Mouse (Mus musculus): Measurements from ENCODE around the gene Ciz1. TPM values are rescaled to one million over a fixed set of nuclear protein-coding genes. Genes with fewer than 3 reads are reported as not detected.

Ciz1 gene
- polyA plus RNA-seq, 1 experiment from 2014 or later = 14.8 TPM

DNA sequence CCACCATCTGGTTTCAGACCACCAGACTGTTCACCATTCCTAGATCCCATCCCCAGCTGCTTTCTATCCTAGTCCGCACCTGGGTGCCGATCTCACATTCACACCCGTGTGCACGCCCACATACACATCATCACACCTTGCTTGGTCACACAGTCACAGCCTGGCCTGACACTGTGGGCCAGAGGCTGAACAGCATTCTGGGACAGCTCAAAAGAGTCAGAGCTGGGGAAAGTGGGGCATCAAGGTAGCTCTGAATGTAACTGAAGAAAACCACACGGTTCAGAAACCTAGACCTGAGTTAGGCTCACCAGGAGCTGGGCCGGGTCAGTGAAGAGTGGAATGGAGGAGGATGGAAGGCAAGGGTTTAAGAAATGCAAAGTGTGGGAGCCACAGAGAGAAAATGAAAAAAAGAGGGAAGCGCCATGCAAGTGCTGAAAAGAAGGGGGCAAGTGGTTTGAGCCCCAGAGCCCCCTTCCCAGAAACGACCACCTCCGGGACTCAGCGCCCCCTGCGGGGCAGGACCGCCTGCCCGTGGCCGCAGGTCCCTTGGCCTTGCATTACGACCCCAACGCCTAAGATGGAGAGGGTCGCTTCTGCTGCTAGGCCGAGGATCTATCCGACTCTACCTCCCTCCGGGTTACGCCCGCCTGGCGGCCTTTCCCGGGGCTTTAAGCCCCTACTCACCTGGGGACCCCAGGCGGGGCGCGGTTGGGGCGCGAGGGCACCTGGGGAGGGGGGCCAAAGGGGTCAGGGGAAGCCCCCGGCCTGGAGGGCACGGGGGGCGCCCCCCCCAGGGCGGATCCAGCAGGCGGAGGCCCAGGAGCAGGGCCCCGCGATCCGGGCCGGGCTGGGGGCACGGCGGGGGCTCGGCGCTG lies 40.4 kb upstream of the Ciz1 start:
- 11% methylated on average over 39 of the region's 42 CpGs for WGBS (ENCODE audit: insufficient replicate concordance)

DNA sequence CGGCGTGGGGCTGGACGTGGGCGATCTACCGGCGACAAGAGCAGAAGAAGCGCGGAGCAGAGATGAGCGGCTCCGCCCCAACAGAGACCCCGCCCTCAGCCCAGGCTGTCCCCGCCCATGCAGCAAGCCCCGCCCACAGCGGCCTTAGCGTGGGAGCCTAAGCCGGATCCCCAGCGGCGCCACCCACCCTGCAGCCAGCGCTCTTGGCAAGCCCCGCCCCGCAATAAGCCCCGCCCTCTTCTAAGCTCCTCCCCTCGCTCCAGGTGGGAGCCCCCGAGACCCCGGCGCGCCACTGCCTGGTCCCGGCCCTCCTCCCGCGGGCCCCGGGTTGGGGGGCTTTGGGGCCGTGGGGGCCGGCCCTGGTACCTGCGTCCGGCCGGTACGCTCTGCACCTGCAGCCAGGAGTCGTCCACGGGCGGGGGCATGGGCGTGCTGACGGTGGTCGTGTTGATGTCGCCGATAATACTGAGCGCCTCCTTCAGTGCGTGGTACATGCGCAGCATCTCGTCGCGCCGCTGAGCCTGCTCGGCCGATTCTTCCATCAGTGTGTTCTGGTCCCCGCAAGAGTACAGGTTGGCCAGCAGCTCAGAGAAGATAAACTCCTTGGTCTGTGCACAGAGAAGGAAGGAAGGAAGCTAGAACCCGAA lies 39.7 kb upstream of the Ciz1 start:
- Histone ChIP-seq H3K9ac (peak overlapping the region; percentile 69), H3K4me3 (replicated peaks) (peak overlapping the region; percentile 64), H3K27ac (no peak overlapping the region), H3K9me3 (replicated peaks) (no peaks in the 10 kb centered on the region), H3K4me1 (replicated peaks) (peaks cover 19% of the 10 kb centered on the region), H3K36me3 (peaks cover 4% of the 10 kb centered on the region), H3K27me3 (peaks cover 71% of the 10 kb centered on the region), H3K4me2 (peak overlapping the region; percentile 96)
- peak; percentile 70 for DNase-seq
- ATAC-seq (ENCODE audit: low read depth) = peak; percentile 83
- 1% methylated on average over 52 of the region's 56 CpGs for WGBS (ENCODE audit: insufficient replicate concordance)

More for the DNA sequence above, 40.4 kb upstream of the Ciz1 start:
- Histone ChIP-seq H3K27ac (no peak overlapping the region), H3K36me3 (peaks cover 12% of the 10 kb centered on the region), H3K4me3 (replicated peaks) (peak overlapping the region; percentile 64), H3K9me3 (replicated peaks) (no peaks in the 10 kb centered on the region), H3K27me3 (peaks cover 63% of the 10 kb centered on the region), H3K4me2 (peak overlapping the region; percentile 96), H3K4me1 (replicated peaks) (peaks cover 19% of the 10 kb centered on the region), H3K9ac (peak overlapping the region; percentile 69)
- DNase-seq (no peak), ATAC-seq (ENCODE audit: low read depth) (no peak)

DNA sequence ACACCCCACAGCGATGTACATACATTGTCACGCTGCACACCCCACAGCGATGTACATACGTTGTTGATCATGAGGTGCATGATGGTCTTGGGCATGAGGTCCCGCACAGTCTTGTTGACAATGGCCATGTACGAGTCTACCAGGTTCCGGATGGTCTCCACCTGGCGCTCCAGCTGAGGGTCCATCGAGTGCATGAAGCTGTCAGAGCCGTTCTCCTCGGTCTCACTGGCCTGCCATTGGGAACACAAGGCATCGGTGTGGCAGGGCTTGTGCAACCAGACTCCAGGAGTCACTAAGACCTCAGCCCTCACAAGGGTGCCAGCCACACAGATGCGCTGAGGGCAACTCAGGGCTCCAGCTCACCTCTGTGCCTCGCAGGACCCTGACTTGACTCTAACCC lies 37.3 kb upstream of the Ciz1 start:
- no peak overlapping the region for H3K4me3 ChIP-seq (replicated peaks)
- H3K36me3 ChIP-seq = no peaks in the 10 kb centered on the region
- peaks cover 25% of the 10 kb centered on the region for H3K4me1 ChIP-seq (replicated peaks)
- WGBS (ENCODE audit: insufficient replicate concordance) = 84% methylated on average over 14 of the region's 14 CpGs
- no peak for ATAC-seq (ENCODE audit: low read depth)
- H3K9me3 ChIP-seq (replicated peaks) = no peaks in the 10 kb centered on the region
- H3K27ac ChIP-seq = no peak overlapping the region
- DNase-seq = no peak
- peaks cover 92% of the 10 kb centered on the region for H3K27me3 ChIP-seq
- no peak overlapping the region for H3K9ac ChIP-seq
- no peak overlapping the region for H3K4me2 ChIP-seq

DNA sequence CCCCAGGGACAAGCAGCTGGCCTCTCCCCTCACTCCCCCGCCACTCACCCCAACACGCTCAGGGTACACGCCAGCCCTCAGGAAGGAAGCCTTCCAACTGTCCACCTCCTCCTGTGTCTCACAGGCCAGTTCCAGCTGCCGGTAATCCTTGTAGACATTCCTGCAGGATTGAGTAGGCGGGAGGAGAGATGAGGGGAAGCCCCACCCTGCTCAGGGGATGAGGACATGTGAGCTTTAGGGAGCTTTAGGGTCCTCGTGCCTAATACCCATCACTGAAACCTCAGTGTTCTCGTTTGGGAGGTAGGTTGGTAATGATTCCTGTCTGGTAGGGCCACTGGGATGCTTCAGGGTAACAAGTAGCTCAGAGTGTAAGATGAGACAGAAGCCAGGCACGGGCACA lies 36.4 kb upstream of the Ciz1 start:
- Histone ChIP-seq H3K9me3 (replicated peaks) (no peaks in the 10 kb centered on the region), H3K4me3 (replicated peaks) (no peak overlapping the region), H3K27me3 (peaks cover 92% of the 10 kb centered on the region), H3K36me3 (no peaks in the 10 kb centered on the region), H3K4me2 (no peak overlapping the region), H3K27ac (0 out of 2 replicates have a peak overlapping the region, but pooled peaks have one; percentile 29), H3K4me1 (replicated peaks) (peaks cover 22% of the 10 kb centered on the region), H3K9ac (no peak overlapping the region)
- WGBS (ENCODE audit: insufficient replicate concordance) = 31% methylated on average over 8 of the region's 8 CpGs
- ATAC-seq (ENCODE audit: low read depth) (no peak), DNase-seq (no peak)

DNA sequence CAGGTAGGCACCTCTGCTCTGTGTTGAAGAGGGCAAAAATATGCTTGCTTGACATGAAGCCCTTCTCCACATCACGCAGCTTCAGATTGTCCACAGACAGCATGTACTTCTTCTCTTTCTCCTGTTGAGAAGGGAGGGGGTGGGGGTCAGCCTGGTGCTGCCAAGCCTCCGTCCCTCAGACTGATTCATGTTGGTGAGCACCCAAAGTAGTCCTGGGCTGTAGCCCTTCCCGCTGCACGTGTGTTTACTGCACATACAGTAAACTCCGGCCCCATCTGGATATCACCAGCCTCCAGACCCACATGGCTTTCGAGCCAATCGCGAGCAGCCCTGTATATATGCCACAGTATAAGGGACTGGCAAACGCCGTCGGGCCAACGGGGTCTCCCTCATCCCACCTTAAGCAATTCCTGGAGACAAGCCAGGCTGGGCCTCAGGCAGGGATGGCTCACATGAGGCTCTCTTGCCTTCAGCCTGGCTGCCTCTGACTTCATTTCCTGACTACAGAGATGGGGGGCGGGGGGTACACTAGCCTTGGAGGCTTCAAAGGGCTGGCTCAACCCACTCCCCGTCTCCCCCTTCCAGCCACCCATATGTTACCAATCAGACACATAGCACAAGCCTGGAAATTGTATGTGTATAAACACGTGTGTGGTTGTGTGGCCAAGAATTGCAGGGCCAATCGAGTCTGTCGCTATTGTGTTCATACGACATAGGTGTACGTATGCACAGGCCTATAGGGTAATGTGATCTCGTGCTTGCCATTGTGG lies 35.1 kb upstream of the Ciz1 start:
- Histone ChIP-seq H3K27ac (peak overlapping the region; percentile 9; the same call in 1 of the 2 replicates), H3K4me1 (replicated peaks) (peaks cover 12% of the 10 kb centered on the region), H3K9ac (no peak overlapping the region), H3K36me3 (no peaks in the 10 kb centered on the region), H3K4me2 (no peak overlapping the region), H3K27me3 (peaks cover 83% of the 10 kb centered on the region), H3K9me3 (replicated peaks) (no peaks in the 10 kb centered on the region), H3K4me3 (replicated peaks) (no peak overlapping the region)
- DNase-seq (no peak), ATAC-seq (ENCODE audit: low read depth) (no peak)
- 63% methylated on average over 20 of the region's 20 CpGs for WGBS (ENCODE audit: insufficient replicate concordance)

DNA sequence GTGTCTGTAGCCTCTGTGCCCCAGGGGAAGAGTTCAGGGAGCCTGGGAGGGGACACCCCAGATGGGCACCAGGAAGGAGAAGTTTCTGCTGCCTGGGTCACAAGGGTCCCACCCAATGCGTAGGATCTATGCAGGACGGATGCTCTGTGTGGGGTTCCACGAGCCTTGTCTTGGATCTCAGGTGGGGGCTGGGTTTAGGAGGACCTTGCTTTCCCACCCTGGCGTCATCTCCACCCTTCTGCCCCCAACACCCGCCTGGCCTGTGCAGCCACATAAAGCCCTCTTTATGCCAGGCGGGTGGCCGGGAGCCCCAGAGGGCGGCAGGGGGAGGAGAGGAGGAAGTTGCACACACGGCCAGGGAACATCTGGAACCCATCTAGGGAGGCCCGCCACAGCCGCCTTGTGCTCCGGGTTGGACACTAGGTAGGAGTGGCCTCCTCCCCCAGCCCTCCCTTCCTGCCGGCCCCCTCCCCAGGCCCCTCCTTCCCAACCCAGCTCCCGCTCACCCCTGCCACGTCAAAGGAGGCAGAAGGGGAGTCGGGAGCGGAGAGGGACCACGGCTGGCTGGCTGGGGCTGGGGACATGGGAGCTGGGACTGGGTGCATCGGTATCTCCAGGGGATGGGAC lies 34.2 kb upstream of the Ciz1 start:
- Histone ChIP-seq H3K9me3 (replicated peaks) (no peaks in the 10 kb centered on the region), H3K4me3 (replicated peaks) (peak overlapping the region; percentile 29; the same call in 1 of the 2 replicates), H3K36me3 (no peaks in the 10 kb centered on the region), H3K4me1 (replicated peaks) (peaks cover 6% of the 10 kb centered on the region; the same call in 1 of the 2 replicates), H3K9ac (no peak overlapping the region), H3K27me3 (peaks cover 76% of the 10 kb centered on the region), H3K27ac (no peak overlapping the region), H3K4me2 (peak overlapping the region; percentile 26)
- ATAC-seq (ENCODE audit: low read depth) (0 out of 2 replicates have a peak, but pooled peaks have one; percentile 50), DNase-seq (no peak)
- WGBS (ENCODE audit: insufficient replicate concordance) = 18% methylated on average over 19 of the region's 19 CpGs

DNA sequence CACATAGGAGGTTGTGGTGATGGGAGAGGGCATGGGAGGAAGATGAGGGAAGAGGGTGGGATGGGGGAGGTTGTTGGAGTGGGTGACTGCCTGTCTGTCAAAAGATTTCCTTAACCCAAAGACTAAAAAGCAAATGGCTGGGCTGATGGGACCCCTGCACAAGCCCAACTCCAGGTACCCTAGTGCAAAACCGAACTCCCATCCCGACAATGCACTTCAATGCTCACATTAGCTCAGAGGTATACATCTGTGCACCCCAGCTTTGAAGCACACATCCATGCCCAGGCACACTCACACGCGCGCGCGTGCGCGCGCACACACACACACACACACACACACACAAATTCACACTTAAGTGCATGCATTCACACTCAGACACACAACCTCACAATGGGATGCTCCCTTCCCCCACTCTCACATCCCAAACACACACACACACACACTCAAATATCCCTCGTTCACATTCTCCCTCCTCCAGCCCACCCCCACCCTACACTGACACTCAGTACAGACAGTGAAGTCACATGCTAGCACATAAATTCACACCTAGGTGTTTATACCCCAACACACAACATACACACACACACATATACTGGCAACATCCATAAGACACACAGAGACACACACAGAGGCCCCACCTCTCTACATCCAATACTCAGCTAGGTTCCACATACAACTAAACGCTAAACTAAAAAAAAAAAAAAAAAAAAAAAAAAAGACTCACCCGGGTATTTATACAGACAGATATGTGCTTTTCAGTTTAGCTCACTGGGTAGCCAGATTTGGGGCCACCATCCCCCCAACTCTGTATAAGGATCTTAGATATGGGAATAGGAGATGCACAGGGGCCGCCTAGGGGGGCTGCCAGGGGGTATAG lies 33.2 kb upstream of the Ciz1 start:
- Histone ChIP-seq H3K36me3 (no peaks in the 10 kb centered on the region), H3K9ac (no peak overlapping the region), H3K4me3 (replicated peaks) (peak overlapping the region; percentile 29), H3K4me1 (replicated peaks) (peaks cover 6% of the 10 kb centered on the region; the same call in 1 of the 2 replicates), H3K27ac (no peak overlapping the region), H3K9me3 (replicated peaks) (no peaks in the 10 kb centered on the region), H3K27me3 (peaks cover 69% of the 10 kb centered on the region), H3K4me2 (peak overlapping the region; percentile 26; the same call in 1 of the 2 replicates)
- ATAC-seq (ENCODE audit: low read depth) = no peak
- 63% methylated on average over 14 of the region's 14 CpGs for WGBS (ENCODE audit: insufficient replicate concordance)
- DNase-seq = no peak

DNA sequence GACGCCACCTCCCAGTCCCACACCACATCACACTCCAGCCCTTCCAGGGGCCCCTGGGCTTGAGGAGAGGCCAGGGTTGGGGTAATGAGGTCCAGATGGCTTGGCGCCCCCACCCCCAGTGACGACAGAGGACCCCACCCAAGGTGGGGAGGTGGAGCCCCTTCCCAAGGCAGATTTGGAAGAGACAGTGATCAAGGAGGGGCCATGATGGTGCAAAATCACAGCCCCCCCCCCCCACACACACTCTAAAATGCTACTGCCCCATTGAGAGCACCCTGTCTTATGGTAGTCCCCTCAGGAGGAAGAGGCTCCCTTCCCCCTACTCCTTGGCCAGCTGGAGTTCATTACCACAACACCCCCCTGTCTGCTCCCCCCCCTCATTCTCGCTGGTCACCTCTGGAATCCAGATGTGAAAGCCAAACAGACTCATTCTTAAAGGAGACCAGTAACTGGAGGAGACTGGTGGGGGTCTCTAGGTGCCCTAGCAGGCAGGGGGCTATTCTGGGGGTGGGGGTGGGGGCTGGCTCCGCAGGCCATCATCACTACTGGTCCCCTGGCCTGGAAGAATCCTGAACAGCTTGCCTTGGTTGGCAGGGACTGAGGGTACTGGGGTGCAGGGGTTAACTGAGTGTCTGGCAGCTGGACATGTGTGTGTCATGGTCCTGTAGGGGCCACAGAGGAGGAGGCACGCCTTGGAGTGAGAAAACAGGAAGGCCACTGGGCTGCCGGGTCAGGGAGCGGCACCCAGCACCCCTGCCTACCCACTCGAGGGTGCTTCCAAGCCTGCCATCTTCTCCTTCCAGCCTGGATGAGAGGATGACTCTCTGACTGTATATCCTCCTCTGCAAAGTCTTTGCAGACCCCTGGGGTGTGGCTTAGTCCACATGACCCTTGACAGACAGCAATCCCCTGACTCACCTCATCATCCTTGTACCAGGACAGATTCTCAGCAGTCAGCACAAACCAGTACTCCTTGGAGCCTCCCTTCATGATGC lies 32.2 kb upstream of the Ciz1 start:
- Histone ChIP-seq H3K36me3 (no peaks in the 10 kb centered on the region), H3K27ac (no peak overlapping the region), H3K9me3 (replicated peaks) (no peaks in the 10 kb centered on the region), H3K4me1 (replicated peaks) (peaks cover 6% of the 10 kb centered on the region; the same call in 1 of the 2 replicates), H3K27me3 (peaks cover 62% of the 10 kb centered on the region), H3K4me2 (no peak overlapping the region), H3K4me3 (replicated peaks) (no peak overlapping the region), H3K9ac (no peak overlapping the region)
- WGBS (ENCODE audit: insufficient replicate concordance) = 37% methylated on average over 9 of the region's 9 CpGs
- DNase-seq (no peak), ATAC-seq (ENCODE audit: low read depth) (no peak)

DNA sequence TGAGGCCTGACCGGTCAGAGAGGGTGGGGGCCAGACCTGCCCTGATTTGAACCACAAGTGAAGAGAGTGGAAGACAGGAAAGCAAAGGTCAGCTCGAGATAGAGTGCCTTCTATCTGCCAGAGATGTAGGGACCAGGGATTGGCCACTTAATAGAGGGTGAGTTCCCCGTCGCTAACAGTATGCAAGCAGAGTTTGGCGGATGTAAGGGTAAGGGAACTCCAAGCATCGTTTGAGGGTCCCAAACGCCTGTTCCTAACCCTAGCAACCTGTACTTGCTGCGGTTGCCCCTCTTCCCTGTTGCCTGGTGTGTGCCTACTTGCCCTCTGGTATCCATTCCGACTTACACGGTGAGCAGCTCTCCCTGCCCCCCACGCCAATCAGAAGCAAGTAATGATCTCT lies 31.4 kb upstream of the Ciz1 start:
- no peaks in the 10 kb centered on the region for H3K9me3 ChIP-seq (replicated peaks)
- WGBS (ENCODE audit: insufficient replicate concordance) = 47% methylated on average over 11 of the region's 11 CpGs
- no peak overlapping the region for H3K4me3 ChIP-seq (replicated peaks)
- no peak for DNase-seq
- no peak overlapping the region for H3K9ac ChIP-seq
- peaks cover 6% of the 10 kb centered on the region; the same call in 1 of the 2 replicates for H3K4me1 ChIP-seq (replicated peaks)
- H3K27ac ChIP-seq = no peak overlapping the region
- H3K4me2 ChIP-seq = no peak overlapping the region
- H3K36me3 ChIP-seq = no peaks in the 10 kb centered on the region
- no peak for ATAC-seq (ENCODE audit: low read depth)
- peaks cover 55% of the 10 kb centered on the region for H3K27me3 ChIP-seq

All from liver, embryonic 13.5 days (tissue).